Mouse (Mus musculus) cerebellum, adult 9-11 months (tissue): ENCODE data around the gene Sec1.

Experiments used
- DNase-seq: peaks from one replicate; pipeline ENCODE4 v3.0.0; 2022

The Sec1 gene

GRCm38 (mm10) chr7:45693921-45694591 is at the start of gene Sec1:
TSS of gene Sec1 (minus strand) at chr7:45694402.
- no peak for DNase-seq

GRCm38 (mm10) chr7:45742338-45742737 is 48.1 kb upstream of the Sec1 start:
- peak; percentile 40 for DNase-seq

- DNase-seq, result no peak
Measured at GRCm38 (mm10) chr7:45741777-45742176, 47.6 kb upstream of the Sec1 start.

- DNase-seq, result no peak
Measured at GRCm38 (mm10) chr7:45741308-45741707, 47.1 kb upstream of the Sec1 start.

DNA sequence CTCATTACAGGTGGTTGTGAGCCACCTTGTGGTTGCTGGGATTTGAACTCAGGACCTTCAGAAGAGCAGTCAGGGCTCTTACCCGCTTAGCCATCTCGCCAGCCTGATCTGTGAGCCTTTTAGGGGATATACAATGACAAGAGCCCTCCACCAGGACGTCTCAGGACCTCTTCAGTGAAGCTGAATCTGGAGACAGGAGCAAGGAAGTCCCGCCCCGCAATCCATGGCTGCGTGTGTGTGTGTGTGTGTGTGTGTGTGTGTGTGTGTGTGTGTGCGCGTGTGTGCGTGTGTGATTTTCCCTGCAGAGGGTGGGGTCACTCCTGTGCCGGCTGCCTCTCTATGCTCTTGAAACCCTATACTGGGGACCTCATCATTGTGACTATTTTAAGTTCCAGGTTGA is 45.6 kb upstream of the Sec1 start:
- no peak for DNase-seq

GRCm38 (mm10) chr7:45739162-45739763 is 45.1 kb upstream of the Sec1 start:
- peak; percentile 81 for DNase-seq

DNA sequence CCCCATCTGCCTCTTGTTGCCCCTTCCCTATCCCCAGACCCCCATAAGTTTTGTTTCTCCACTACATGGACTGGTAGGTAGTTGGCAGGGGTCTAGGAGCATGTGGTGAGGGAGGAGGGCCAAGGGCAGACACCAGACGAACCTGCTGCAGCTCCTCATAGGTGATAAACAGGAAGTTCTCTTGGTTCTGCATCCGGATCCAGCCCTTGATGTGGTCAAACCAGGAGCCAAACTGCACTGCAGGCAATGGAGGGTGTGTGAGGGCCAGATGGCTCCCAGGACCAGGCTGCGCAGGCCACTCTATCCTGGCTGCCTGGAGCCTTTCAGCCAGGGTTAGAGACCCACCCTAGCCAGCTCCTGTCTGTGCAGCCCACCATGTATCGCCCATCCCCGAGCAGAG is 39.3 kb upstream of the Sec1 start:
- DNase-seq, result no peak

DNA sequence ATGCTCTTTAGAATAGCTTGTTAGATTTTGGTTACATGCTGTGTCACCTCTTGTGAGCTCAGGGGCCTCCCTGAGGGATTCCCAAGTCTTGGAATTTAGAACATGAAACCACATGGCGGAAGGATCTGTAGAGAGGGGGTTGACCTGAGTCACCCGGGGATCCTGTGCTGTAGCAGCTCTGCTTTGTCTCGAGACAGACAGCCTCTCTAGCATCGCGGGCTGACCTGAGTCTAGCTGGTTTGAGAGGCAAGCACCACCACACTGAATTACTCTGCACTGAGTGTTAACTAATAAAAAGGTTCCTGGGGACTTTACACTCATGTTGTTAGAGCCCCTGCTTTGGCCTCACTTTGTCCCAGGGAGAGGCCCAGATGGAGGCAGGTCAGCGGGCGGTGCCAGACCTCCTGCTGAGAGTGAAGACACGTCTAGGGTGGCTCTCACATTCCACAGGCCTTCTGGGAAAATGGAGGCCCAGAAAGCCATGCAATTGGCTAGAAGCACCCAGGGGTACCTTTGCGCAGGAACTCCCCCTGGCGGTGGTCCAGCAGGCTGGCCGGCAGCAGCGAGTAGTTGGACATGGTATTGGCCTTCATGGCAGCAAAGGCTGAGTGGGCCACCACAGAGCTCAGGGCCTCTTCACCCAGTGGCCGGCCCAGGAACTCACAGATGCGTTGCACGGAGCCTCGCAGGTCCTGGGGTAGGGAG is 36.7 kb upstream of the Sec1 start:
- no peak for DNase-seq

DNA sequence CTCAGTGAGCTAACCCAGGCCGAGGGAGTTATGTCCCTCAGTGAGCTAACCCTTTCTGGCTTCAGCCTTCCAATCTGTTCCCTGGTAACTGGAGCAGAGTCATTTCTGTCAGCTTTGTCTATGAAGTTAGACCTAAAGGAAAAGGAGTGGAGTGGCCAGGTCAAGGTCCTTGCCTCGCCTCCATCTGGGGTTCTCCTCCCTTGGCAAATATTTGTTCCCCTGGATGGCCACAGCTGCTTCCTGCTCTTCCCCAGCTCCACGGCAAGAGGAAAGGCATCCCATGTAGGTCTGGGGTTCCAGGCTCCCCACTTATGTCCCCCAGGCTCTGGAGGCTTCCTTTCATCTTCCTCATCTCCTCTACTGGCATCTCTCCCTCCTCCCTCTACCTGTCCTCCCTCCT is 33.4 kb upstream of the Sec1 start:
- DNase-seq, result no peak

- no peak for DNase-seq
Measured at GRCm38 (mm10) chr7:45726419-45726818, 32.2 kb upstream of the Sec1 start.

GRCm38 (mm10) chr7:45725713-45726112 is 31.5 kb upstream of the Sec1 start, which contains the start of gene Spaca4:
TSS of gene Spaca4 (minus strand) at chr7:45725813.
- DNase-seq, result no peak

- DNase-seq, result no peak
Measured at GRCm38 (mm10) chr7:45725151-45725550, 30.9 kb upstream of the Sec1 start.

GRCm38 (mm10) chr7:45723781-45724180 is 29.6 kb upstream of the Sec1 start:
- no peak for DNase-seq

DNA sequence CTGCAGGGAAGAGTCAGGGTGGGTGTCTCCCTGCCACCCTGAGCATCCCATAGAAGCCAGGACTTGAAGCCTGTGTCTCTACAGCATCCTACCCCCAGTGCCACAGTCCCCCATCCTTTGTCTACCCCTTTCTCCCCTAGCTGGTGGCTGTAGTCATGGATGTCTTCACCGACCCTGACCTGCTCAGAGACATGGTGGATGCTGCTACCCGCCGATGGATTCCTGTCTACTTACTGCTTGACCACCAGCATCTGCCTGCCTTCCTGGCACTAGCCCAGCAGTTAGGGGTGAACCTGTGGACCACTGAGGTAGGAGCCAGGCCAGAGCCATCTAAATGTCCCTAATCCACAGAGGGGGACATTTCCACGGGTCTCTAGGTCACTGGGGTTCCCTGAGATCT is 29.1 kb upstream of the Sec1 start:
- DNase-seq, result peak; percentile 39

DNA sequence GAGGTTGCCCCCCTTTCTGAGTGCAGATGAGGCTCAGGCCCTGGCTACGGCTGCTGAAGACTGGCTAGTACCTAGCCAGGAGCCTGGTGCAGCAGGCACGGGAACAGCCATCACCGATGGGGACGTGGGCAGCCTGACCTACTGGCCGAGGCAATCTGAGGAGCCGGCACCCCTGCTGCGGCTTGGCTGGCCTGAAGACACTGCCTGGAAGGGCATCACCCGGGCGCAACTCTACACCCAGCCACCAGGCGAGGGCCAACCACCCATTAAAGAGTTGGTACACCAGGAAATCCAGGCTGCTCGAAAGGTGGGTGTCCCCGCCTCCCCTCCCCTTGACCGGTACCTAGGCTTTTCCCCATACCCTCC is 28.1 kb upstream of the Sec1 start:
- peak; percentile 67 for DNase-seq

- peak; percentile 63 for DNase-seq
Measured at GRCm38 (mm10) chr7:45721642-45722347, 27.6 kb upstream of the Sec1 start.

DNA sequence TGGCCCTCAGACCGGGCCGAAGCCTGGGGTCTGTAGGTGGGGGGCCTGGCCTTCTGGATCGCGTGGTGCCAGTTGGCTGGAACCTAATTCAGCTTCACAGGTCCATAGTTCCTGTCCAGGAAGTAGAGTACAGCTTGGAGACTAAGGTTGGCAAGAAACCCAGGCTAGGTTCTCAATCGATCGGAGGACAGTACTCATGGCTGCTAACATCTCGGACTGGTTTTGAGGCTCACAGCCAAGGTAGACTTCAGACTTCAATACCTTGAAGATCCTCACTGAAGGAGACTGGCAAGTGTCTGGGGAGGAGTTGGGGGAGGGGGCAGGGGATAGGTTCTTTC is 27.0 kb upstream of the Sec1 start:
- no peak for DNase-seq

DNA sequence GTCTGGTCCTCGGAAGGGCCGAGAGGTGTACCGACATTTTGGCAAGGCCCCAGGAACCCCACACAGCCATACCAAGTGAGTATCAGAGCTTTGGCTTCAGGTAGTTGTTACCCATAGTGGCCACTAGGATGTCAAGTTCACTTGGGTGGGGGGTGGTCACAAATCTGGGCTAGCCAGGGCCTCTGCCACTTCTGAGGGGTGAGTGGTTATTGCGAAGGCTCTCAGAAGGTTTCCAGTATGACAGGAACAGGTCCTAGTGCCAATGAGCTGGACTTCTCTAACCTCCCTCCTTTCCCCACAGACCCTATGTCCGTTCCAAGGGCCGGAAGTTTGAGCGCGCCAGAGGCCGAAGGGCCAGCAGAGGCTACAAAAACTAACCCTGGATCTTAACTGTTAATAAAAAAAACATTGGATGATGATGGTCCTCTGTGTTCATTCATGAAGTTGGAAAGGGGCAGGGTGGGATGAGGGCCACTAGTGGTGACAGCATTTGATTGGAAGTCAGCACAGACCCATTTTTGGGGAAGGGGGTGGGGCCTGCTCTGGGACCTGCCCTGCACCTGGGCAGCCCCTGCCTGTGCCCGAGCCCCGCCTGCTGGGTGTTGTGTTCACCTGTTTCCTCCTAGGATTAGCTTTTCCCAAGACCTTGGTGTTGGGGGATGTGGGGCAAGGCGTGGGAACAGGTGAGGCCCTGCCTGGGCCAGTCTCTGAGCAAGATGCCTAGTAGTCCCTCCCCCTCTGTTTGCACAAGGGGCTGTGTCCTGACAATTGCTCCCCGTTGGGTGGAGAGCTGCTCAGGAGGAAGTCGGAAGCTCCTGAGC is 26.4 kb upstream of the Sec1 start, which contains the start of gene Fam83e:
Gene Fam83e (plus strand): TSS at position 800 of the 821 bp plus-strand sequence.
- DNase-seq, result peak; percentile 63

DNA sequence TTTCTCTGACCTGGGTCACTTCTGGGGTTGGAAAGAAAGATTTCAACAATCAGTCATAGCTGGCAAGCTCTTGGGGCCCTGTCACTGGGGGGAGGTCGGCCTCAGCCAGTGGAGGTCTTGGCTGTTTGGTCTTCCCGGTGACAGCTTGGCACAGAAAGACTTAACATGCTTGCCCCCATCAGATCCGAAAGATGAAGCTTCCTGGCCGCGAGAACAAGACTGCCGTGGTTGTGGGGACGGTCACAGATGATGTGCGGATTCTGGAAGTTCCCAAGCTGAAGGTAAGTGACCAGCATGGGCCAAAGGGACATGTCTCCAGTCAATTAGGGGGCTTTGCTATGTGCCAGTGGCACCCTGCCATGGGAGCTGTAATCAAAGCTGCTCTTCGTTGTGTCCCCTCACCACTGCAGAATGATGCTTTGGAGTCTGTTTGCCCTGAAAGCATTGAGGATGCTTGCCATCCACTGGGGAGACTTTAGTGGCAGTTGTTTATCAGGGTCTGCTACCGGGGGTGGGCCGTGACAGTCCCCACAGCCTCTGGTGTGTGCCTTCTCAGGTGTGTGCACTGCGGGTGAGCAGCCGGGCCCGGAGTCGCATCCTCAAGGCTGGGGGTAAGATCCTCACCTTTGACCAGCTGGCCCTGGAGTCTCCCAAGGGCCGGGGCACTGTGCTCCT is 25.7 kb upstream of the Sec1 start:
- peak; percentile 59 for DNase-seq

GRCm38 (mm10) chr7:45719180-45719579 is 25.0 kb upstream of the Sec1 start:
- DNase-seq, result peak; percentile 61

GRCm38 (mm10) chr7:45718331-45718730 is 24.1 kb upstream of the Sec1 start:
- DNase-seq, result no peak

DNA sequence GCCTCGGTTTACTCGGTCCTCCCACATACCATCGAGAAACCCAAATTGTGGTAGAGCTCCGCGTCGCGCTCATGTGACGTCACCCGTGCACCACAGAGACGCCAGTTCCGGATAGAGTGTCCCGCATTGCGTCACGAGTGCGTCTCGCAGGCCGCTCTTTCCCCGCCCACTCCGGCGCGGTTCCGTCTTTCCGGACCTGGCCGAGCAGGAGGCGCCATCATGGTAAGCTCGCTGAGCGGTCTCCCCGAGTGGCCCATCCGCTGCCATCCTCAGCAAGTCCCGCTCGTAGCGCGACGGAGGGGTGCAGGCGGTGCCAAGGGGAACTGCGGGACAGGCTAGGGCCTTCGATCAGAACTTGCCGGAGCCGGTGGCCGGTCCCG is 23.7 kb upstream of the Sec1 start, which contains the start of gene Sphk2:
Gene Sphk2 (minus strand): TSS at position 85 of the 380 bp plus-strand sequence.
- DNase-seq, result peak; percentile 98
